In genomic region chr2:13572101-13572553, GRCm38 (mm10) we compare ENCODE assay signal across 8 mouse cellular contexts. TPM values are rescaled to one million over a fixed set of nuclear protein-coding genes. Genes with fewer than 3 reads are reported as not detected.
DNase-seq lines count a peak whose midpoint lies in the region; ATAC-seq lines count a peak whose summit lies in the region.

No protein-coding gene starts in this region.

- no peaks in the 10 kb centered on the region for H3K9me3 ChIP-seq in heart, embryonic 15.5 days (replicated peaks)
- H3K9me3 ChIP-seq in midbrain, embryonic 12.5 days: no peaks in the 10 kb centered on the region

- H3K4me3 ChIP-seq in heart, embryonic 15.5 days: no peak overlapping the region
- no peak overlapping the region for H3K4me3 ChIP-seq in midbrain, embryonic 12.5 days

- peaks cover 17% of the 10 kb centered on the region for H3K4me1 ChIP-seq in heart, embryonic 15.5 days (replicated peaks)
- H3K4me1 ChIP-seq in midbrain, embryonic 12.5 days: peaks cover 24% of the 10 kb centered on the region

- ATAC-seq in heart, embryonic 15.5 days (replicated peaks; ENCODE audit: insufficient number of reproducible peaks, insufficient read depth, low FRiP score, low read depth): no peak
- no peak for ATAC-seq in midbrain, embryonic 12.5 days (ENCODE audit: low FRiP score, low read depth)

- H3K36me3 ChIP-seq in heart, embryonic 15.5 days: peaks cover 2% of the 10 kb centered on the region
- peaks cover 2% of the 10 kb centered on the region; the same call in 1 of the 2 replicates for H3K36me3 ChIP-seq in midbrain, embryonic 12.5 days

- WGBS in heart, embryonic 15.5 days: 30% methylated on average over 4 of the region's 4 CpGs
- WGBS in midbrain, embryonic 12.5 days: 2% methylated on average over 4 of the region's 4 CpGs

- 0 out of 2 replicates have a peak overlapping the region, but pooled peaks have one; percentile 73 for H3K9ac ChIP-seq in heart, embryonic 15.5 days
- peak overlapping the region; percentile 98; the same call in 1 of the 2 replicates for H3K9ac ChIP-seq in midbrain, embryonic 12.5 days (replicated peaks)

- DNase-seq in heart, adult 18-20 months: peak; percentile 31 to 46
- DNase-seq in heart, postnatal 4 days: no peak
- peak; percentile 87 for DNase-seq in ZHBTc4 (ENCODE audit: low read depth, low spot score)
- DNase-seq in natural killer cell, adult 2 months (ENCODE audit: low spot score in 2 of 2): no peak
- DNase-seq in T-cell, adult 2 months (ENCODE audit: low spot score): no peak
- no peak for DNase-seq in layer of hippocampus, adult 9-11 months

- H3K27ac ChIP-seq in heart, embryonic 15.5 days: peak overlapping the region; percentile 99
- H3K27ac ChIP-seq in midbrain, embryonic 12.5 days (replicated peaks): peak overlapping the region; percentile 97

- no peaks in the 10 kb centered on the region for H3K27me3 ChIP-seq in heart, embryonic 15.5 days
- no peaks in the 10 kb centered on the region for H3K27me3 ChIP-seq in midbrain, embryonic 12.5 days

- H3K4me2 ChIP-seq in heart, embryonic 15.5 days: peak overlapping the region; percentile 75
- peak overlapping the region; percentile 63 for H3K4me2 ChIP-seq in midbrain, embryonic 12.5 days (replicated peaks)

RNA-seq across cellular contexts. Expression of gene Vim, which starts 1.6 kb away (rescaled TPM):
- total RNA-seq in heart, adult 18-20 months (2021): 100 to 1,000 TPM; 296 to 301 TPM
- total RNA-seq in heart, postnatal 4 days (2021): 1,000 to 10,000 TPM; 1,329 to 1,381 TPM
- polyA plus RNA-seq in heart, embryonic 15.5 days (2015; fragmentation: Nextera tagmentation; extraction: Ambion mirVana): 867 and 926 TPM in 2 replicates
- 1,184 and 1,191 TPM in 2 replicates for polyA plus RNA-seq in midbrain, embryonic 12.5 days (2016; fragmentation: Nextera tagmentation; extraction: Ambion mirVana)

RNA-seq across cellular contexts. Expression of gene Trdmt1, which starts 27.7 kb away (rescaled TPM):
- total RNA-seq in heart, adult 18-20 months (2021): 1 to 10 TPM; 5.2 to 6.7 TPM
- 10 to 100 TPM; 11.3 to 14.4 TPM for total RNA-seq in heart, postnatal 4 days (2021)
- 7.6 and 8.1 TPM in 2 replicates for polyA plus RNA-seq in heart, embryonic 15.5 days (2015; fragmentation: Nextera tagmentation; extraction: Ambion mirVana)
- 8.2 and 10.5 TPM in 2 replicates for polyA plus RNA-seq in midbrain, embryonic 12.5 days (2016; fragmentation: Nextera tagmentation; extraction: Ambion mirVana)

Comparison
In these comparisons a context has a peak if more than half of its experiments do, and no peak if none do; other contexts are left out.
1. DNase-seq: peak in heart, adult 18-20 months (2 of 2) and ZHBTc4 (single experiment); none in heart, postnatal 4 days (single experiment), natural killer cell, adult 2 months (0 of 2), T-cell, adult 2 months (single experiment) and layer of hippocampus, adult 9-11 months (single experiment).
2. RNA of gene Vim, which starts 1.6 kb away (total RNA-seq): 1,329 to 1,381 TPM in heart, postnatal 4 days; 296 to 301 TPM in heart, adult 18-20 months; every median in the first group is over 4 times any median in the second.